Mouse (Mus musculus): ENCODE measurements around the gene Ubac1. TPM values are rescaled to one million over a fixed set of nuclear protein-coding genes. Genes with fewer than 3 reads are reported as not detected.

Ubac1 gene
- polyA plus RNA-seq, 1 experiment from 2014 or later = 93.6 TPM

DNA sequence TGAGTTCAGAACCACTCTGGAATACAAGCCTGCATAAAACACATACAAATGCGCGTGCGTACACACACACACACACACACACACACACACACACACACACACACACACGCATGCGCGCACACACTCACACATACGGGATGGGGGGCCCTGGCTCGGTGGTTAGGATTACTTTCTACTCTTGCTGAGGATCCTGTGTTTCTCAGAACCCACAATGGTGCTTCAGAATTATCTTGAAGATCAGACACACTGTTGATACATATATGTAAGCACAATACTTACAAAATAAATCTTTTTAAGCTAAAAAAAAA, 665 bp upstream of the Ubac1 start:
- Histone ChIP-seq H3K4me1 (peaks cover 13% of the 10 kb centered on the region), H3K27me3 (0 out of 2 replicates have a peak, but pooled peaks cover 3% of the 10 kb centered on the region), H3K4me2 (peak overlapping the region; percentile 75), H3K27ac (no peak overlapping the region), H3K9ac (no peak overlapping the region), H3K9me3 (no peaks in the 10 kb centered on the region), H3K4me3 (peak overlapping the region; percentile 94), H3K36me3 (no peaks in the 10 kb centered on the region)
- WGBS = 77% methylated on average over 8 of the region's 8 CpGs
- ATAC-seq (ENCODE audit: insufficient number of reproducible peaks, insufficient read depth, low FRiP score, low TSS enrichment, low read depth) = no peak

DNA sequence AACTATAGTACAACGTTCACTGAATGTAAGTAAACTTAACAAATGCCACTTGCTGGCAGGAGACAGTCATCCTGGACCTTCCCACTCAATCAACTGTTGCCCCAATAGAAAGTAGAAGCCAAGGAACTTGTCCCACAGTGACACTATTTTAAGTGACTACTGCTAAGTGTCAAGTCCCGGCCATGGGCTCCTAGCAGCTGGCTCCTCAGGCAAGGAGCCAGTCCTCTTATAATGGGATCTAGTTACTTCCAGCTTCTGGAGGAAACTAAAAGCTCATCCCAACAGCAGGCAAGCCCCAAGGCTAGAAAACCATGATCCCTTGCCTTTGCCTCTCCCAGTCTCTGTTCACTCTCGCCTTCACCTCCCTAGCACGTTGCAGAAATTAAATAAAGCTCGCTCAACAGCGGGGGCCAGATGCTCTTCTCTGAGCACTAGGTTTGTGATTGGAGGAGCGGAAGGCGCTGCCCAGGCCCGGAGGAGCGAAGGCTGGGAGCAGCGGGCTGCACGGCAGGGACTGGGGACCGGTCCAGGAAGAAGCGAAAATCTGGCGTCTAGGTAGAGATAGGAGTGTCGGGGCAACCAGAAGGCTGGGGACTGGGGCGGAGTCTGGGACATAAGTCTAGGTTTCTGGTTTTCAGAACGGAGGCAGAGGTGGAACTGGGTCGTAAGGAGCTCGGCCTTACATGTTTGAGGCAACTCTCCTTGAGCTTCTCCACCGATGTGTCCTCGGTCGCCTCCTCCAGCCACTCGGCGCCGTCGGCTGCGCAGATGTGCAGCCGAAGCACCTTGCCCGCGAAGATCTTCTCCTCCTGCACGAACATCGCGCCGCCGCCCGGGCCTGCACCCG, 610 bp downstream of the Ubac1 start:
- no peak for ATAC-seq (ENCODE audit: insufficient number of reproducible peaks, insufficient read depth, low FRiP score, low TSS enrichment, low read depth)

DNA sequence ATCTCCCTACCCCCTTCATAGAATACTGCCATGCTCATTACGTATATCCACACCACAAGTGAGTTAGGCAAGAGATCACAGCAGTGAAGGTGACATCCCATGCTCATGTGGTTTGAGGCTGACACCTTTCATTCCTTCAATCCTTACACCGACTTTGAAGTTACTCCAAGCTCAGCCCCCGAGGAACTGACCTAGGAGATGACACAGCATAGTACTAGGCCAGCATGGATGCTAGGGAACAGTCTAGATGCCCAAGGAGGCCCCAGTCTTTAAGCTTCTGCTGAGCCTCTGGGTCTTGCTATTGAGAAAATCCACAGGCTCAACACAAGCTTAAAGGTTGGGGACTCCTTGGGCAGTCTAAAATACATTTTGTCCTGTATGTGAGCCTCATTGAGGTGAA, 1.6 kb downstream of the Ubac1 start:
- Histone ChIP-seq H3K9me3 (no peaks in the 10 kb centered on the region), H3K27ac (no peak overlapping the region), H3K4me1 (peaks cover 13% of the 10 kb centered on the region), H3K36me3 (peaks cover 16% of the 10 kb centered on the region), H3K9ac (peak overlapping the region; percentile 82; the same call in 1 of the 2 replicates), H3K4me2 (peak overlapping the region; percentile 75), H3K27me3 (no peaks in the 10 kb centered on the region), H3K4me3 (peak overlapping the region; percentile 94; the same call in 1 of the 2 replicates)
- 80% methylated on average over 3 of the region's 3 CpGs for WGBS
- ATAC-seq (ENCODE audit: insufficient number of reproducible peaks, insufficient read depth, low FRiP score, low TSS enrichment, low read depth) = no peak

More for the DNA sequence above, 610 bp downstream of the Ubac1 start:
- peak overlapping the region; percentile 82 for H3K9ac ChIP-seq
- peaks cover 13% of the 10 kb centered on the region for H3K4me1 ChIP-seq
- H3K27me3 ChIP-seq = no peaks in the 10 kb centered on the region
- H3K4me2 ChIP-seq = peak overlapping the region; percentile 75
- H3K36me3 ChIP-seq = peaks cover 6% of the 10 kb centered on the region
- no peaks in the 10 kb centered on the region for H3K9me3 ChIP-seq
- WGBS = 2% methylated on average over 38 of the region's 38 CpGs
- peak overlapping the region; percentile 94 for H3K4me3 ChIP-seq
- peak overlapping the region; percentile 88 for H3K27ac ChIP-seq

DNA sequence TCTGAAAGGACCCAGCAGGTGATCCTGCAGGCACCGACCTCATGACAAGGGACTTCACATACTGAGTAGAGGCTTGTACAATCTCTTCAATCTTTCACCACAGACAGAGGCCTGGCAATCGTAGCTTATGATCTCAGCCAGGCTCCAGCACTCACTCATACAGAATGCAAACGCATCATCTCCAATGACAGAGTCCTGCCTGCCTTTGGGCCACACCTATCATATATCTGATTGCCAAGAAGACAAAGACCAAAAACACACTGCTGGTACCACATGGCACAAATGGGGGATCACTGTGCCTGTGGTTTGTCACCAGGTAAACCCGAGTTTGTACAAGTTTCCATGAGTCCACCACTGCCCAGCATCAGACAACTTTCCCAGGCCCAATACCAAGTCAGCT, 4.2 kb downstream of the Ubac1 start:
- H3K9ac ChIP-seq = 0 out of 2 replicates have a peak overlapping the region, but pooled peaks have one; percentile 36
- no peaks in the 10 kb centered on the region for H3K27me3 ChIP-seq
- H3K36me3 ChIP-seq = peaks cover 42% of the 10 kb centered on the region
- H3K4me3 ChIP-seq = no peak overlapping the region
- ATAC-seq (ENCODE audit: insufficient number of reproducible peaks, insufficient read depth, low FRiP score, low TSS enrichment, low read depth) = no peak
- peaks cover 13% of the 10 kb centered on the region for H3K4me1 ChIP-seq
- H3K27ac ChIP-seq = no peak overlapping the region
- H3K4me2 ChIP-seq = no peak overlapping the region
- H3K9me3 ChIP-seq = no peaks in the 10 kb centered on the region
- WGBS = 83% methylated on average over 4 of the region's 4 CpGs

DNA sequence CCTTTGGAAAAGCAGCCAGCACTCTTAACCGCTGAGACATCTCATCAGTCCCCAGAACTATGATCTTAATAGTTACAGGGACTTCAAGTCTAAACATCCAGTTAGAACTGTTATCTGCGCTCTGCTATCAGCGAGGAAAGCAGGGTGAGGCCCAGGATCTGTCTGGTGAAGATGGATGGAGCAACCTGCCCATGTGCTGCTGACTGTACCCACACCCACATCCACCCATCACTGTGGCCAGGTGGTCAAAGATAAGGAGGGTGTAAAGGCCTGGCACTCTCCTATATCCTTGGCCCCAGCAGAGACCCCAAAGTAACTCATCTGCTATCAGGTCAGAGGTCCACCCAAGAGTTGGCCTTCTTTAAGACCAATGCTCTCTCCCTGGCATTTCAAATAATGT, 7.9 kb downstream of the Ubac1 start:
- Histone ChIP-seq H3K4me3 (no peak overlapping the region), H3K27ac (no peak overlapping the region), H3K36me3 (peaks cover 78% of the 10 kb centered on the region), H3K9me3 (no peaks in the 10 kb centered on the region), H3K9ac (no peak overlapping the region), H3K4me1 (no peaks in the 10 kb centered on the region; the same call in 1 of the 2 replicates), H3K4me2 (no peak overlapping the region), H3K27me3 (no peaks in the 10 kb centered on the region)
- WGBS = 96% methylated on average over 3 of the region's 3 CpGs
- no peak for ATAC-seq (ENCODE audit: insufficient number of reproducible peaks, insufficient read depth, low FRiP score, low TSS enrichment, low read depth)

DNA sequence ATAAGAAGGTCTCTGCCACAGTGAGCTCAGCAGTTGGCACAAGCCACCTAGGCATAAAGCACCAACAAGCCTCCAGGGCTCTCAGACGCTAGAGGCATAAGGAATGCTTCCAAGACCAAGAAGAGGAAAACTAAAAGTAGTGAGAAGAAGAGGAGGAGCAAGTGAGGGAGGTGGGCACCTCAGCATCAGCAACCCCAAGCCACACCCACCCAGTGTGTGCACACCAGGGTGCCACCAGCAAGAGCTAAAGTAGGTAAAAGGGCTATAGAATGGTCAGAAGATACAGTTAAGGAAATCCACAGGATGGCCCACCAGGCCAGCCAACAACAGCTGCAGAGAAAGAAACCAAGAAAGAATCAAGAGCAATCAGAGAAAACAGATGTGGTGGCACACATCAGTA, 10.1 kb downstream of the Ubac1 start:
- H3K36me3 ChIP-seq = peaks cover 99% of the 10 kb centered on the region

DNA sequence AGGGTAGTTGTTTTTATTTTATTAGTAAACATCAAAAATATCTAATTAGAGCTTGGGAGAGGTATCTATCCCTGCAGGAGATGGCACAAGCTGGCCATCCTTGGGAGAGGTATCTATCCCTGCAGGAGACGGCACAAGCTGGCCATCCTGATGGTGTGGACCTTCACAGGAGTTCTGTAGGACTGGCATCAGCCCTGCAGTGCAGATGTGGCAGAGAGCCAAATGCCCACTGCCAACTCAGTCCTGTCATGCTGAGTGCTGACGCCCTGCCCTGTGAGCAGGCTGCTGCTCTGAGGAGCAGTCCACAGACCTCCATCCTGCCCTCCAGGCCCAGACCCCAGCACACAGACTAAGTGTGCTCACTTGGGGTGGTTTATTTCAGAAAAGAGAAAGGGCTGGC, 19.5 kb downstream of the Ubac1 start:
- Histone ChIP-seq H3K36me3 (peaks cover 92% of the 10 kb centered on the region), H3K27me3 (no peaks in the 10 kb centered on the region), H3K4me2 (no peak overlapping the region), H3K4me1 (no peaks in the 10 kb centered on the region), H3K9me3 (no peaks in the 10 kb centered on the region), H3K4me3 (no peak overlapping the region), H3K9ac (no peak overlapping the region), H3K27ac (no peak overlapping the region)
- WGBS = 92% methylated on average over 2 of the region's 2 CpGs
- ATAC-seq (ENCODE audit: insufficient number of reproducible peaks, insufficient read depth, low FRiP score, low TSS enrichment, low read depth) = no peak

More for the DNA sequence above, 10.1 kb downstream of the Ubac1 start:
- Histone ChIP-seq H3K4me2 (no peak overlapping the region), H3K27ac (no peak overlapping the region), H3K4me3 (no peak overlapping the region), H3K9ac (no peak overlapping the region), H3K9me3 (no peaks in the 10 kb centered on the region), H3K4me1 (no peaks in the 10 kb centered on the region), H3K27me3 (no peaks in the 10 kb centered on the region)
- no peak for ATAC-seq (ENCODE audit: insufficient number of reproducible peaks, insufficient read depth, low FRiP score, low TSS enrichment, low read depth)
- WGBS = 82% methylated on average over 1 of the region's 1 CpGs

DNA sequence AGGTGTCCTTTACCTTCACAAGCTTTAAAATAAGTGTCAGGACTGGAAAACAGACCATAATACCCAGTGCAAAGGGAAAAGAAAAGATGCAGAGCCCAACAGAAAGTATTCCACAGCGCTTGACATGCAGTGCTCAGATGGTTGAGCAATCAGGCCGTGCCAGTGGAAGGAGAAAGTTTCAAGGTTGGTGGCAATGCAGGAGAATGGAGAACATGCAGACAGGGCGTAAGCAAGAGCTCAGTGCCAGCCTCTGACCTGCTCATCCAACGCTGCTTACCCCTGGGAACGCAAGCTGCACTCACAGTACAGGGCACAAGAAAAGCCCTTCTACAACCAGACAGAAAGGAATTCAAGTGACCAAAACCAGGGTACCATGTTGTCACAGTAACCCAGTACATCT, 20.4 kb downstream of the Ubac1 start:
- Histone ChIP-seq H3K27me3 (no peaks in the 10 kb centered on the region), H3K4me1 (no peaks in the 10 kb centered on the region), H3K4me3 (no peak overlapping the region), H3K27ac (no peak overlapping the region), H3K36me3 (peaks cover 92% of the 10 kb centered on the region), H3K9me3 (no peaks in the 10 kb centered on the region), H3K4me2 (no peak overlapping the region), H3K9ac (no peak overlapping the region)
- WGBS = 94% methylated on average over 5 of the region's 5 CpGs
- no peak for ATAC-seq (ENCODE audit: insufficient number of reproducible peaks, insufficient read depth, low FRiP score, low TSS enrichment, low read depth)

DNA sequence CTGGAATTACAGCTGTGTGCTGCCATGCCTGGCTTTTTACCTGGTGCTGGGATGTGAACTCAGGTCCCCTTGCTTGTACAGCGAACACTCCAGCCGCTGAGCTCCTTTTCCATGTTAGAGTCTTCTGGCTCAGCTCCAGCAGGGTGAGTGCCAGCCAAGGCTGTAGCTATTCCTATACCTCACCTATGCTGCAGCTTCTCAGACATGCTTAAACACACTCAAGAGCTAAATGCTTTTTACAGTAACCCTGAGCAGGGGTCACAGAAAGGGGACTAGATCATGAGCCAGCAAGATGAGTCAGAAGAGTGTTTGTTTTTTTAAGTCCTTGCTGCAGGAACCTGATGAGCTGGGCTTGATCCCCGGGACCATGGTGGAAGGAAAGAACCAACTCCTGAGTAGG, 23.8 kb downstream of the Ubac1 start:
- no peak overlapping the region for H3K27ac ChIP-seq
- no peak overlapping the region for H3K9ac ChIP-seq
- H3K4me1 ChIP-seq = no peaks in the 10 kb centered on the region
- no peak overlapping the region for H3K4me3 ChIP-seq
- H3K36me3 ChIP-seq = peaks cover 66% of the 10 kb centered on the region
- H3K9me3 ChIP-seq = no peaks in the 10 kb centered on the region
- ATAC-seq (ENCODE audit: insufficient number of reproducible peaks, insufficient read depth, low FRiP score, low TSS enrichment, low read depth) = no peak
- no peak overlapping the region for H3K4me2 ChIP-seq
- 91% methylated on average over 3 of the region's 3 CpGs for WGBS
- H3K27me3 ChIP-seq = no peaks in the 10 kb centered on the region

DNA sequence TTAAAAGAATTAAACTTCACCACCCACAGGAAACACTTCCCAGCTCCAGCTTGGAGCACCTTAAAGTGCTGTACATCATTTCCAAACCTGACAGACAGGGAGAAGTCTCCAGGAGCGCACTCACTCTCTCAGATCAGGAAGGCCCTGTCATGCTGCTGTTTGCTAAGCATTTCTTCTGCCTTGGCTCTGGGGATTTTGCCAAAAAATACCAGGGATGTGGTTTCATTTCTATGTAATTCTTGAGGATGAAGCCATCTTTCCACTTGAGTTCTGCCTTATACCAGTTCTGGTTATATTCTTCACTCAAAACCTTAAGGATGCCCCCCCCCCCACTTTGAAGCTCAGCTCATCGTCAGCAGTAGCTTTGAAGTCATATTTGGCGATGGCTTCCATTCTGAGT, 26.8 kb downstream of the Ubac1 start:
- H3K4me1 ChIP-seq = no peaks in the 10 kb centered on the region
- no peak overlapping the region for H3K4me3 ChIP-seq
- H3K9ac ChIP-seq = no peak overlapping the region
- H3K9me3 ChIP-seq = no peaks in the 10 kb centered on the region
- H3K4me2 ChIP-seq = no peak overlapping the region
- no peak for ATAC-seq (ENCODE audit: insufficient number of reproducible peaks, insufficient read depth, low FRiP score, low TSS enrichment, low read depth)
- no peaks in the 10 kb centered on the region for H3K27me3 ChIP-seq
- H3K27ac ChIP-seq = no peak overlapping the region
- 96% methylated on average over 3 of the region's 3 CpGs for WGBS
- peaks cover 43% of the 10 kb centered on the region for H3K36me3 ChIP-seq

DNA sequence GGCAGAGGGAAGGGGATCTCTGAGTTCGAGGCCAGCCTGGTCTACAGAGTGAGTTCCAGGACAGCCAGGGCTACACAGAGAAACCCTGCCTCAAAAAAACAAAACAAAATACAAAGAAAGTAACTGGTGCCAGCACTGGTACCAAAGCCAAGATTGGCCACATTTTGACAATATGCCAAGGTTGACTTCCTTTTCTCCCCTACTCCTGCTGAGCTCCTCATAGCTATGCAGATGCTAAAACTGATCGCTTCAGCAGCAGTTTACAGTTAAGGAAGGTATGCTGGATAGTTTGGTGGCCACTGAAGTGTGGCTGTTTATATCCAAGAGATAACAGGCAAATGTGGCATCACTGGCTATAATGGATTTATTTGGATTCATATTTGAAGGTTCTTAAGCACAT, 29.3 kb downstream of the Ubac1 start:
- Histone ChIP-seq H3K4me3 (no peak overlapping the region), H3K27me3 (no peaks in the 10 kb centered on the region), H3K9me3 (no peaks in the 10 kb centered on the region), H3K4me1 (no peaks in the 10 kb centered on the region), H3K4me2 (no peak overlapping the region), H3K36me3 (peaks cover 18% of the 10 kb centered on the region), H3K27ac (no peak overlapping the region), H3K9ac (no peak overlapping the region)
- WGBS = 68% methylated on average over 2 of the region's 2 CpGs
- no peak for ATAC-seq (ENCODE audit: insufficient number of reproducible peaks, insufficient read depth, low FRiP score, low TSS enrichment, low read depth)

DNA sequence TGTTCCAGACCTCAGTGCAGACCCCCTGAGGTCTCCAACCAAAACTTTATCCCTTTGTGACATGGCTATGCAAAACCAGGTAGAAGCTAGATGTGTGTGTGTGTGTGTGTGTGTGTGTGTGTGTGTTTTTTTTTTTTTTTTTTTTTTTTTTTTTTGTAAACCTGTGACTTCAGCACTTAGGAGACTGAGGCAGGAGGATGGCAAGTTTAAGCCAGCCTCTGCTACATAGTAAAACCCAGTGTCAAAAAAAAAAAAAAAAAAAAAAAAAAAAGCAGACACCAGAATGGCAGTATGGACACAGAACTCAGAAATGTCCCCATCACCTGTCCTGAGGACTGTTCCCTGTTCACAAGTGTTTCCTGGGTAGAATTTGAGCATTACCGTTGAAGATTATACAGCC, 31.9 kb downstream of the Ubac1 start:
- Histone ChIP-seq H3K36me3 (no peaks in the 10 kb centered on the region), H3K9ac (no peak overlapping the region), H3K27me3 (no peaks in the 10 kb centered on the region), H3K4me2 (no peak overlapping the region), H3K4me3 (no peak overlapping the region), H3K4me1 (no peaks in the 10 kb centered on the region), H3K27ac (no peak overlapping the region), H3K9me3 (no peaks in the 10 kb centered on the region)
- no peak for ATAC-seq (ENCODE audit: insufficient number of reproducible peaks, insufficient read depth, low FRiP score, low TSS enrichment, low read depth)
- 94% methylated on average over 1 of the region's 1 CpGs for WGBS

Data from embryonic facial prominence, embryonic 13.5 days (tissue).